ENCODE assay signal across 27 mouse cellular contexts in genomic region chr14:88397187-88397586, GRCm38 (mm10).
DNase-seq lines count a peak whose midpoint lies in the region; ATAC-seq and TF ChIP-seq lines count a peak whose summit lies in the region.
"Had no signal": no experiment of that assay in that cellular context is flagged by ENCODE, and none has a peak within 500 bp of the region (broad histone marks: within the 10 kb centered on the region; RNA-seq: fewer than 3 reads in every experiment).

No protein-coding gene starts in this region.

- H3K36me3 ChIP-seq in midbrain, embryonic 11.5 days (ENCODE audit: control insufficient read depth, insufficient read depth, low read length): no peaks in the 10 kb centered on the region
- no peaks in the 10 kb centered on the region for H3K36me3 ChIP-seq in midbrain, embryonic 13.5 days
- H3K36me3 ChIP-seq in limb, embryonic 14.5 days (ENCODE audit: control insufficient read depth, insufficient read depth, low read length): no peaks in the 10 kb centered on the region
- H3K36me3 ChIP-seq: embryonic facial prominence, embryonic 15.5 days; heart, embryonic 12.5 days; limb, embryonic 12.5 days; liver, embryonic 13.5 days; lung, embryonic 15.5 days had no signal

- H3K9ac ChIP-seq in midbrain, embryonic 11.5 days (ENCODE audit: low read length): no peak overlapping the region
- no peak overlapping the region for H3K9ac ChIP-seq in midbrain, embryonic 13.5 days (replicated peaks)
- no peak overlapping the region for H3K9ac ChIP-seq in limb, embryonic 14.5 days (ENCODE audit: low read depth, low read length, severe bottlenecking)
- H3K9ac ChIP-seq: embryonic facial prominence, embryonic 15.5 days; heart, embryonic 12.5 days; limb, embryonic 12.5 days; liver, embryonic 13.5 days; lung, embryonic 15.5 days had no signal

- no peak overlapping the region for H3K4me2 ChIP-seq in midbrain, embryonic 11.5 days
- H3K4me2 ChIP-seq in midbrain, embryonic 13.5 days (replicated peaks): no peak overlapping the region
- no peak overlapping the region for H3K4me2 ChIP-seq in limb, embryonic 14.5 days (replicated peaks; ENCODE audit: low read depth, low read length, severe bottlenecking)
- H3K4me2 ChIP-seq: embryonic facial prominence, embryonic 15.5 days; heart, embryonic 12.5 days; limb, embryonic 12.5 days; liver, embryonic 13.5 days; lung, embryonic 15.5 days had no signal

- TF ChIP-seq POLR2A in limb, embryonic 14.5 days (IDR thresholded peaks at IDR 0.05; ENCODE audit: borderline replicate concordance, extremely low read depth, insufficient read depth, insufficient read length): no peak

- H3K9me3 ChIP-seq in midbrain, embryonic 11.5 days (ENCODE audit: control insufficient read depth, low read length): no peaks in the 10 kb centered on the region; the same call in 1 of the 2 replicates
- no peaks in the 10 kb centered on the region for H3K9me3 ChIP-seq in midbrain, embryonic 13.5 days
- H3K9me3 ChIP-seq in limb, embryonic 14.5 days (ENCODE audit: control insufficient read depth, low read length): no peaks in the 10 kb centered on the region
- H3K9me3 ChIP-seq: embryonic facial prominence, embryonic 15.5 days; heart, embryonic 12.5 days; limb, embryonic 12.5 days; lung, embryonic 15.5 days had no signal

- H3K4me3 ChIP-seq in midbrain, embryonic 11.5 days (ENCODE audit: low read depth, low read length): no peak overlapping the region
- no peak overlapping the region for H3K4me3 ChIP-seq in midbrain, embryonic 13.5 days (replicated peaks)
- no peak overlapping the region for H3K4me3 ChIP-seq in limb, embryonic 14.5 days (replicated peaks; ENCODE audit: low read length)
- H3K4me3 ChIP-seq: embryonic facial prominence, embryonic 15.5 days; heart, embryonic 12.5 days; limb, embryonic 12.5 days; liver, embryonic 13.5 days; lung, embryonic 15.5 days; megakaryocyte, embryonic 14.5 days had no signal

- no peaks in the 10 kb centered on the region for H3K4me1 ChIP-seq in midbrain, embryonic 11.5 days (ENCODE audit: control insufficient read depth, insufficient read depth, low read length)
- no peaks in the 10 kb centered on the region for H3K4me1 ChIP-seq in midbrain, embryonic 13.5 days (replicated peaks)
- no peaks in the 10 kb centered on the region for H3K4me1 ChIP-seq in limb, embryonic 14.5 days (ENCODE audit: control insufficient read depth, insufficient read depth, low read length)
- H3K4me1 ChIP-seq: embryonic facial prominence, embryonic 15.5 days; heart, embryonic 12.5 days; limb, embryonic 12.5 days; liver, embryonic 13.5 days; lung, embryonic 15.5 days; megakaryocyte, embryonic 14.5 days had no signal

- no peaks in the 10 kb centered on the region for H3K27me3 ChIP-seq in midbrain, embryonic 11.5 days (ENCODE audit: control insufficient read depth, insufficient read depth, low read length)
- no peaks in the 10 kb centered on the region for H3K27me3 ChIP-seq in midbrain, embryonic 13.5 days
- H3K27me3 ChIP-seq in limb, embryonic 14.5 days (ENCODE audit: control insufficient read depth, insufficient read depth, low read length): no peaks in the 10 kb centered on the region
- H3K27me3 ChIP-seq: embryonic facial prominence, embryonic 15.5 days; heart, embryonic 12.5 days; limb, embryonic 12.5 days; liver, embryonic 13.5 days; lung, embryonic 15.5 days; megakaryocyte, embryonic 14.5 days had no signal

- peak; percentile 64; the same call in 1 of the 2 replicates for ATAC-seq in frontal cortex, adult (ENCODE audit: low TSS enrichment)
- 0 out of 2 replicates have a peak, but pooled peaks have one; percentile 19 for ATAC-seq in midbrain, embryonic 11.5 days (ENCODE audit: low FRiP score)
- no peak for ATAC-seq in midbrain, embryonic 13.5 days
- no peak for ATAC-seq in limb, embryonic 14.5 days (ENCODE audit: low FRiP score, low read depth)
- ATAC-seq: activated CD4-positive, CD25-positive, alpha-beta regulatory T cell, adult 4 months; inflammation-experienced regulatory T-cells, adult 6 months had no signal

- H3K27ac ChIP-seq in midbrain, embryonic 11.5 days (ENCODE audit: low read depth, low read length): no peak overlapping the region
- H3K27ac ChIP-seq in midbrain, embryonic 13.5 days: no peak overlapping the region
- no peak overlapping the region for H3K27ac ChIP-seq in limb, embryonic 14.5 days (replicated peaks; ENCODE audit: low read depth, low read length)
- H3K27ac ChIP-seq: embryonic facial prominence, embryonic 15.5 days; kidney, postnatal 0 days; limb, embryonic 12.5 days; liver, embryonic 13.5 days; lung, embryonic 15.5 days; stomach, postnatal 0 days had no signal

- no peak for DNase-seq in frontal cortex, adult 2 months (ENCODE audit: extremely low spot score in 1 of 2, low spot score in 1 of 2)
- no peak for DNase-seq in midbrain, embryonic 11.5 days (ENCODE audit: low spot score, missing footprints)
- DNase-seq in limb, embryonic 14.5 days (ENCODE audit: low spot score): peak; percentile 37
- no peak for DNase-seq in layer of hippocampus, postnatal 10 days (ENCODE audit: low spot score in 2 of 2)
- no peak for DNase-seq in thymus, postnatal 0 days (ENCODE audit: low spot score)
- DNase-seq: adrenal gland, adult 8-10 months; cerebellum, adult 2 months; cerebellum, postnatal 36 days; embryo, embryonic 11 days; gastrocnemius, postnatal 25 days; heart, adult 18-20 months; kidney, adult 18-20 months; liver, embryonic 13.5 days; lung, postnatal 36 days; right cerebral cortex, postnatal 14 days; thymus, postnatal 14 days had no signal

Comparison
In these comparisons a context has a peak if more than half of its experiments do, and no peak if none do; other contexts are left out.
1. ATAC-seq: peak in frontal cortex, adult (single experiment) and midbrain, embryonic 11.5 days (single experiment); none in midbrain, embryonic 13.5 days (single experiment) and limb, embryonic 14.5 days (single experiment).